Mouse (Mus musculus) telencephalon, adult 2 months (tissue): ENCODE measurements around the gene Tfcp2l1.
"Not testable (repeated sequence)": the region's sequence is repeated elsewhere in the genome, so short reads cannot be mapped to it uniquely, and the experiment has no call there.

Source experiments
- DNase-seq: peaks from one replicate; pipeline ENCODE4 v3.0.0-alpha.2; 2011; ENCODE audit warnings: low read depth, low spot score

Gene Tfcp2l1

DNA sequence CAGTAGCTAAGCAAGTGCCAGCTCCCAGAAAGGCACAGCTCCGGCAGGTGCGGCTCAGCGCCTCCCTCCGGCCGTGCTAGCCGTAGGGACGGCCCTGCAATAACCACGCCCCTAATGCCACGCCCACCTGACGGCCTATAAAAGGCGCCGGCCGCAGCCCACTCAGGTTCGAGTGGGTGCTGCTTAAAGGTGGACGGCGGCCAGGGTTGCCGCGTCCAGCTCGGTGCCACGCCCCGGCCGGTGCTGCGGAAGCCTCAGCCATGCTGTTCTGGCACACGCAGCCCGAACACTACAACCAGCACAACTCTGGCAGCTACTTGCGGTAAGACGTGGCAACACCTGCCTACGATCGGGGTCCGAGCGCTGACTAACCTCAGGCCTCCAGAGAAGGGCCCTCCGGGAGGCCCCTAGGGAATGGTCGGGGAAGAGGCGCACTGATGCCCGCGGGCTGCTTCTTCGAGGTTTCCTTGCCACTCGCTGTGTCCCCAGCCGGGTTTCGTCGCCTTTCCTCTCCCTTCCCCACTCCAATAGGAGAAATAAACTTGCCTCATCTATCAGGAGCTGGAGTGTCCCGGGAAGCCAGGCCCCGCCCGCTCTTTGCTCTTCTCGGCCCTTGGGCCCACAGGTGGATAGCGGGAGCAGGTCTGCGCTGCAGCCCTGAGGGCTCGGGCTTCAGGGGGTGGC is at the start of gene Tfcp2l1:
Gene Tfcp2l1 (plus strand): TSS at position 165 of the 684 bp plus-strand sequence.
- no peak for DNase-seq

- no peak for DNase-seq
These were observed 47.5 kb upstream of the Tfcp2l1 start for GRCm38 (mm10) chr1:118580174-118580702.

DNA sequence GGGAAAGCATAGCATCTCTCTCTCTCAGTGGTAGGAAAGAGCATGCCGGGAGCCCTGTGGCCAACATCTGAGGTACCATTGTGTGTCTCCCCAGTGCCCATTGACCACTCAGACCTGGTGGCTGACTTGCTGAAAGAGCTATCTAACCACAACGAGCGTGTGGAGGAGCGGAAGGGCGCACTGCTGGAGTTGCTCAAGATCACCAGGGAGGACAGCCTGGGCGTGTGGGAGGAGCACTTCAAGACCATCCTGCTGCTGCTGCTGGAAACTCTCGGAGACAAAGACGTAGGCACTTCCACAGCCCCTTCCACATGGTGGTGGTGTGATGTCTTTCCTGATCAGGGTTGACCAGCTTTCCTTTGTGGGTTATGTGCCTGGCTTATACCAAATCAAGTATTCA is 46.6 kb upstream of the Tfcp2l1 start:
- DNase-seq, result no peak

- DNase-seq, result no peak
These were observed 38.0 kb upstream of the Tfcp2l1 start for GRCm38 (mm10) chr1:118589721-118590120.

- no peak for DNase-seq
These were observed 34.8 kb upstream of the Tfcp2l1 start for GRCm38 (mm10) chr1:118592933-118593332.

DNA sequence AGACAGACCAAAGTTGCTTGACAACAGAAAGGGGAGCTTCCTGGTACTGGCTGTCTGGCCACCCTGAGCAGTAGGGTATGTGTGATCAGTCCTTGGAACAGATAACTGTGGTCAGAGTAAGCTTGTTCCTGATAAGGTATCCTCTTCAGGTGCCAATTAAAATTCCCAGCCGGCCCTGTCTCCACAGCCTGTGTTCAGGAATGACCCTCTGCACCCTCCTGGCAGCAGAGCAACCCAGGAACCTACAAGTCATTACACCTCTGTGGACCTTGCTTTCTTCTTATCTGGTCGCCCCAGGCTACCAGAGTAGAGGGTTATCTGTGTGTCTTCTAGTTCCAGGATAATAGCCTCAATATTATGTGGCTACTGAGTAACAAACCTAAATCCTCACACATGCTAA is 32.4 kb upstream of the Tfcp2l1 start:
- DNase-seq, result no peak

DNA sequence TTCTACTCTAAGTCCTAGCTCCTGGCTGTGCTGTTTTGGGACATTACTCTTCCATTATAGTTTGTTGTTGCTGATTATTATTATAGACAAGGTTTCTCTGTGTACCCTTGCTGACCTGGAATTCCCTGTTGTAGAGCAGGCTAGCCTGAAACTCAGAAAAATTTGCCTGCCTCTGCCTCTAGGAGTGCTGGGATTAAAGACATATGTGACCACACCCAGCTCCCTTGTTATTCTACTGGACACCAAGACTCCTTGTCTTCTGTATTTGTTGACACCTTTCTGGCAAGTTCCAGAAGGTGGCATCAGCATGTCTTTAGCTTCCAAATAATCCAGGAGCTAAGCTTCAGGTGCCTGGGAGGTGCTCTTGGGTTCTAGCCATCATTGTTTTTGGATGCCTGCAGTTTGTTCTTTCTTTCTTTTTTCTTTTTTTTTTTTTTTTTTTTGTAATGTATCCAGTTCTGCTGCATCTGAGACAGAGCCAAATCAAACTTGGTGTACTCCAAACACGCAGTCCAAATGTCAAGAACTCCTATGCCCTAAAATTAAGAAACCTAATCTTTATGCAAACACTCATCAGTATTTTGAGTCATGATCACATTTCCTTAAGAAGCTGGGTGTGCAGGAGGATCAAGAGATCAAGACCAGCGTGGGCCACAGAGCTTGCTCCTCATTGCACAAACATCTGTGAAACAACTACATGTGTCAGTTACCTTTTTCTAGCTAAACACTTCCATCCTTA is 30.1 kb upstream of the Tfcp2l1 start:
- no peak for DNase-seq

DNA sequence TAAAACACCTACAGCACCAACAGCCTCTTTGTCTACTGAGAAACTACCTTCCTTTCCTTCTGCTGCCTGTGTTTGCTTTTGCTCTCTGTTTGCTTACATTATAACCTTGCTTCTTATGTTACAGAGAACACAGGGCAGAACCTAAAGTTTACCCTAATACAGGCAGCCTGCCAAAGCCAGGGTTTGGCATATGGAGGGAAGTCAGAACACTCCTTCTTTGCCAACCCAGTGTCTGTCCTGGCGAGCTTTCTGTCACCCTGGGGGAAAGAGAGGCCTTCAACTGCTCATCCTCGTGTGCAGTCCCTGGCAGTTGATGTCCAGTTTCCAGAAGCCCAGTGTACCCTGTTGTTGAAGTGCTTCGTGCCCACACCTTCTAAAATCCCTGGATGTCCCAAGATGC is 29.4 kb upstream of the Tfcp2l1 start:
- no peak for DNase-seq

DNA sequence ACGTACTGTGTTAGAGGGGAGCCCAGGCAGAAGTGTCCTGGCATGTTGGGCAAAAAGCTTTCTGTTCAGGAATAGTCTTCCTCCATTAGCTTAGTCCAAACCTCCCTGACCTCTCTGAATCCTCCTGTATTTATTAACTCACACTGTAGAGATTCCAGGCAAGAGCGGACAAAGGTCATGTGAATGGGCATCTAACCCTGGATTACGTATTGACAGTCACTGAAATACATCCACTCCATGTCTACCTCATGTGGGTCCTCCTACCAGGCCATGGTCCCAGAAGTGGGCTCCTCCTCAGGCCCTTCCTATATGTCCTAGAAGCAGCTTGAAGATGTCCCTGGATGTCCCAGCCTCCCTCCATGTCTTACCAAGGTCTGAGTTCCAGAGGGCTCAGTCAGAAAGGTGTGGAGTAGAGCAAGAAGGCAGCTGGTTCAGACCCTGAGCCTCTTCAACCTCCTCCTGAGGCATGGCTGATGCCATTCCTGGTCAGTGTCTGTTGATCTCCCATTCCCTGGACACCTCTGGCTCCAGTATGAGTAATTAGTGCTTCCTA is 14.0 kb upstream of the Tfcp2l1 start:
- no peak for DNase-seq

DNA sequence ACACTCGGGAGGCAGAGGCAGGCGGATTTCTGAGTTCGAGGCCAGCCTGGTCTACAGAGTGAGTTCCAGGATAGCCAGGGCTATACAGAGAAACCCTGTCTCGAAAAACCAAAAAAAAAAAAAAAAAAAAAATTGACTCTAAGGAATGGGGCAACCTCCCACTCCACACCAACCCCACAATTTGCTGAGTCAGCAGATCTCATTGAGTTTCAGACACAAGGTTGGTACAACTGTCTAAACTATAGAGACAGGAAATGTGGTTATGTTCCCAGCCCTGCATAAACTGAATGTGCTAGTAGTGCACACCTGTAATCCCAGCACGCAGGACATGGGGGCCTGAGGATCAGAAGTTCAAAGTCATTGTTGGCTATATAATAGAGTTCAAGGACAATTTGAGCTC is 6.7 kb upstream of the Tfcp2l1 start:
- not testable (repeated sequence) for DNase-seq

- DNase-seq, result no peak
These were observed 4.9 kb upstream of the Tfcp2l1 start for GRCm38 (mm10) chr1:118622857-118623256.

DNA sequence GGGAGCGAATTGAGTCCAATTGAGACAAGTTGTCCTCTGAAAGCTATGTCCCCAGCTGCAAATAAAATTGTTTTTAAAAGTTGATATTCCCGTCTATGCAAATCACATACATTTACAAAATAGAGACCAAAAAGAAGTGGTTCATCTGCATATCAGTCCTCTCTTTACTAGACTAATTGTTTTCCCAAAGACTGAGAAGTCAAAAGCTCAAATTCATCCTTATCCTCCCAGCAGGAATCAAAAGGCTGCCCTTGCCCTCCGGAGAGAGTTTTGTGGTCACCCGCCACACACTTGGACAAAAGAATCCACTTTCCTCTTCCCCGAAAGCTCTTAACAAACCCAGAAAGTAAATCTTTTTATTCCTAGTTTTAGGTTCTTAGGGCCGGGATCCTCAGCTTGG is 2.3 kb upstream of the Tfcp2l1 start:
- DNase-seq, result no peak

- DNase-seq, result no peak
These were observed 1.8 kb upstream of the Tfcp2l1 start for GRCm38 (mm10) chr1:118625921-118626320.

DNA sequence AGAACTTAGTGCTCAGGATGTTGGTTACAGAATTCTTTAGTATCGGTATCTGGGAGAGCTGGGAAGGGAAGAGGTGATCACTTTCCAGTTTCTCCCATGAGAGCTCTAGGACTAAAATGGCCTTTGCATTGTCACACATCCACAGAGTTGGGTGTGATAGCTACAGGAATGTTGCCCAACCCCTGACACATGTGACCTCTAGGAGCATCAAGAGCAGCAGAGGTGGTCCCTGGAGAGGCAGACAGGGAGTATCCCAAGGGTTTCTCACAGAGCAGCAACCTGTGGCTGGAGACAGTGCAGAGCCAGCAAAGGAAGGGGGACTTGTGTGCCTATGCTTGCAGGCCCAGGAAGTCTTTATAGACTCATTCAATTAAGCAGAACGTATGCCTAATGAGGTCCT is 1.3 kb upstream of the Tfcp2l1 start:
- DNase-seq, result no peak

GRCm38 (mm10) chr1:118633415-118633980 is 5.8 kb downstream of the Tfcp2l1 start:
- DNase-seq, result no peak

DNA sequence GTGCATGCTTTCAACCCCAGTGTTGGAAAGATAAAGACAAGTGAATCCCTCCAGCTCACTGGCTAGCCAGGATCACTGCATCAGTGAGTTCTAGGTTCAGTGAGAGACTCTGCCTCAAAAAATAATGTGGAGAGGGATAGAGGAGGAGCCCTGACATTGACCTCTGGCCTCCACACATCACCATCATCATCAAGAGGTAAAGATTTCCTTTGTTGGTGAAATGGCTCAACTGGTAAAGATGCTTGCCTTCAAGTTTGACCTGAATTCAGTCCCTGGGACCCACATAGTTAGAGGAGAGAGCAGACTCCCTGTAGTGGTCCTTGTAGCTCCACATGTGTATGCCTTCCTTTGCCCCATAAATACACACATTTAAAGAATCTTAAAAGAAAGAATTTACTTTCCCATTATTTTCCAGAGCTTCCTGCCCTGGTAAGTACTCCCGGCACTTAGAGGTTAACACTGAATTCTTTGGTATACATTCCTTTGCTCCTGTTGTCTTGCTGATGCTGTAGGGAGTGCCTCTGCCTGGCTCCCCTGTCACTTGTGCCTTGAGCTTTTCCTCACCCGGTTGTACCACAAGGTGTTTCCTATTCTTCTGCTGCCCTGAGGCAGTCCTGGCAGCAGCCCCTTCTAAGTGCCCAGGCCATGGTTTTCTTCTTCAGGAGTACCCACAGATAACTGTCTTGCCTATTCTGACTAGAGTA is 14.7 kb downstream of the Tfcp2l1 start:
- no peak for DNase-seq

- no peak for DNase-seq
These were observed 15.6 kb downstream of the Tfcp2l1 start for GRCm38 (mm10) chr1:118643138-118643979.

DNA sequence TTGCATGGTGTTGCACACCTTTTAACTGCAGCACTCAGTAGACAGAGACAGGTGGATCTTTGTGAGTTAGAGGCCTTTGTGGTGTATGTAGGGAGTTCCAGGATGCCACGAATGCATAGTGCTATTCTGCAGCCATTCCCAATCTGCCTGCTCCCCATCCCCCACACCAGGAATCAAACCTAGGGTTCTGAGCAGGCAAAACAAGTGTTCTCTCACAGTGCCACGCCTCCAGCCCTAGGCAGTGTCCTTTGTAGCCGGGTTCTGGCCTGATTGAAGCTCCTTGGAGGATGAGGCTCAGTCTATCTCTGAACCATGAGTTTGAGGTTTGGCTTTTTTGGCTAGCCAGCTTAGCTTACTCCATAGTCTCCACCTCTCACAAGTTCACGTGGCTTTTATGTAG is 18.0 kb downstream of the Tfcp2l1 start:
- no peak for DNase-seq

- no peak for DNase-seq
These were observed 20.3 kb downstream of the Tfcp2l1 start for GRCm38 (mm10) chr1:118648015-118648414.

DNA sequence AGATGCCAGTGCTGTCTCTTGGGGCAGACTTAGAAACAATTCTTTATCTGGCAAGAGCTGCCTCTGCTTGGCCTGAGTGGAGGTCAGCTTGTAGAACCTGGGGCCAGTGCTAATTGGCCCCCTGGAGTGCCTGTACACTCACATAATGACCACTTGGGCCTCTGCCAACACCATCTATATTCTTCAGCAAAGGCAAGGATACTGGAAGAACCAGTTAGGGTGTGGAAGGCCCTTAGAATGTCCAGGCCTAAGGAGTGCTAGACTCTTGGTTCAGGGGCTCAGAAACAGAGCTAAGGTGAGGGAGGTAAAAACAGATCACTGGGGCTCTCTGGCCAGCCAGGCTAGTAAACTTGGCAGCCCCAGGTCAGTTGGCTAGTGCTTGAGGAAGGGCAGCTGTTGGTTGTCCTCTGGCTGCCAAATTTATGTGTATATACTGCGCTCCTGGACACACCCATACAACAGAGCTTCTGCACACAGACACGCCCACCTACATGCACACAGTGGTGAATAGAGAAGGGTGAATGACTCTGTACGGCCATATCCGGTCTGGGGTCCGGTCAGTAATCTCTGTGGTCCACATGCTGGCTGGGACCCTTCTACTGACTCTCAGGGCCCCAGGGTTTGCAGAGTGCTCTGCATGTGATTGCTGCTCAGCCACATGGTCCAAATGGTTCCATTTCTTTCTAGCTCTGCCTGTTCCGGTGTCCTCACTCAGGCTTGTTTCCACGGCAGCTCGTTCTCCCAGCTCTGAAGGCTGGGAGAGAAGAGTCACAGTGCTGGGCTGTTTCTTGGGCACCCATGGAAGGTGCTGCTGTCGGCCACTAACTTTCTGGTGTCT is 22.4 kb downstream of the Tfcp2l1 start:
- DNase-seq, result no peak
